Mouse (Mus musculus): ENCODE data around the gene Mgat2.

Mgat2 gene

DNA sequence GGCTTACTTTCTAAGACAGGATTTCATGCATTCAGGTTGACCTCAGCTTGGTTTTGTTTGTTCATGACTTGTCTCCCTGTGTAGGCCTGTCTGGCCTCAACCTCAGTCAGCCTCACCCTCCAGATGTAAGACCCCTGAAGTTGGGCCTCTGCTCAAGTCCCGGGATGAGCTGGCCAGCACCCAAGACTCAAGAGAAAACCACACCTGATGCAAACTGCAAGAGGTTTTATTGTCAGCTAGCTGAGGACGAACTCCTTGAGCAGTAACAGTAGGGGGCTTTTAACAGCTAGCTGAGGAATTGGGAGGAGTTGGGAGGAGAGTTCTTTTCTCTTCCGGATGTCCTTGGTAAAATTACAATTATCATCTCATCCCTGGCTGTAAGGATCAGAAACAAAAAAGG, 6.4 kb upstream of the Mgat2 start:
- DNase-seq (ENCODE audit: low read depth, low spot score) = no peak

DNA sequence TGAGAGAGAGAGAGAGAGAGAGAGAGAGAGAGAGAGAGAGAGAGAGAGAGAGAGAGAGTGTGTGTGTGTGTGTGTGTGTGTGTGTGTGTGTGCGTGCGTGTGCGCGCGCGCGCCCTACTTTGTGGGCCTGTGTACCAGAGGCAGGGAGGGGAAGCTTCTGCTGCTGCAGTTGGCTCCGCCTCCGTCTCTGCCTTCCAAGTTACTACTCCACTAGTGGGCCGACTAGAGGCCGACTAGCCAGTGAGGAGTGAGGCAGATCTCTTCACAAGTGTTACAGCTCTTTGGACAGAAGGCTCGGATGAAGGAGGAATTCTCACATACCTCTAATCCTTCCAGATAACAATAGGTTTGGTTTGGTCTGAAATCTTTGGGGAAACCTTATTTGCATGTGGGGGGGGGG, 4.6 kb upstream of the Mgat2 start:
- DNase-seq (ENCODE audit: low read depth, low spot score) = no peak

DNA sequence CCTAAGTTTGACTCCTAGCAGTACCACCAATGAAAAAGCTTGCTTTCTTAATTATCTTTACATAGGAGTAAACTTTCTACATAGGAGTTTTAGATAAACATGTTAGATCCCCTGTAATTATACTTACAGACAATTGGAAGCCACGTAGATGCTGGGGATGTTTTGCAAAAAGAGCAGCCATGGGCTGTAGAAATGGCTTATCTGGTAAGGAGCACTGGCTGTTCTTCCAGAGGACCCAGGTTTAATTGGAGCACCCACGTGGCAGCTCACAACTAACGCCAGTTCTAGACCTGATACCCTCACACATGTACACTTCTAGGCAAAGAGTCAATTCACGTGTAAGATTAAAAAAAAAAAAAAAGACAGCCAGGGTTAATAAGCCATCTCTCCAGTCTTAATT, 2.2 kb upstream of the Mgat2 start:
- DNase-seq (ENCODE audit: low read depth, low spot score) = no peak

- DNase-seq (ENCODE audit: low read depth, low spot score) = peak; percentile 24
Measured at GRCm38 (mm10) chr12:69184342-69185295, 662 bp downstream of the Mgat2 start.

DNA sequence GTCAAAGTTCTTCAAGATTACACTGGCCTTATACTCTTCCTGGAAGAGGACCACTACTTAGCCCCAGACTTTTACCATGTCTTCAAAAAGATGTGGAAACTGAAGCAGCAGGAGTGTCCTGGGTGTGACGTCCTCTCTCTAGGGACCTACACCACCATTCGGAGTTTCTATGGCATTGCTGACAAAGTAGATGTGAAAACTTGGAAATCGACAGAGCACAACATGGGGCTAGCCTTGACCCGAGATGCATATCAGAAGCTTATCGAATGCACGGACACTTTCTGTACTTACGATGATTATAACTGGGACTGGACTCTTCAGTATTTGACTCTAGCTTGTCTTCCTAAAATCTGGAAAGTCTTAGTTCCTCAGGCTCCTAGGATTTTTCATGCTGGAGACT, 1.4 kb downstream of the Mgat2 start:
- DNase-seq (ENCODE audit: low read depth, low spot score) = no peak

- DNase-seq (ENCODE audit: low read depth, low spot score) = no peak
Measured at GRCm38 (mm10) chr12:69186811-69187471, 3.0 kb downstream of the Mgat2 start.

DNA sequence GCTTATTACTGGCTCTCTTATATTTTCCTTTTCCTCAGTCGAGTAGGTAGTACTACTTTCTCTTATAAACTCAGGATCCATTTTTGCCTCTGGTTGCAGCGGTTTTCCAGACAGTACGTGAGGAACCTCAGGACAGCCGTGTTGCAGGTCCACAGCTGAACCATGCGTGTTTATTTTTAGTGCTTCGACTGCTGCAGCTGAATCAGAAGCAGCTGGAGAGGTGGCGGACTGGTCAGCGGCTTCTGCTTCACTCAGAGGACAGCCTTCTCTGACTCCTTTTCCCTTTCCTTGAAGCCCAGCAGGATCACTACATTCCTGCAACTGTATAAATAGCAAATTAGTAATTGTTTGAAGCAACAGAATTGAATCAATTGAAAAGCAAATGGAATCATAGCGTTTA, 6.1 kb downstream of the Mgat2 start:
- no peak for DNase-seq (ENCODE audit: low read depth, low spot score)

GRCm38 (mm10) chr12:69190522-69190921, 6.6 kb downstream of the Mgat2 start:
- no peak for DNase-seq (ENCODE audit: low read depth, low spot score)

DNA sequence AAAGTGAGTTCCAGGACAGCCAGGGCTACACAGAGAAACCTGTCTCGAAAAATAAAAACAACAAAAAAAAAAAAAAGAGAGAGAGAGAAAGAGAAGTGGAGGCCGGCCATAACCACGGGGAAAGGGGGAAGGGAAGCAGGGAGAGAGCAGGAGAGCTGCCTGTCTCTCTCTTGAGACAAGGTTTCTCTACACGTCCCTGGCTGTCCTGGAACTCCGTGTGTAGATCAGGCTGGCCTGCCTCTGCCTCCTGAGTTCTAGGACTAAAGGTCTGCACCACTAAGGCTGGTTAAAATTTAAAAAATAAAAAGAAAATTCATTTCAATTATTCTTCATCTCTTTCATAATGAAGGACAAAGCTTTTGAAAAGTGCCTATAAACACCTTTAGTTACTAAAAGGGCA, 7.4 kb downstream of the Mgat2 start:
- DNase-seq (ENCODE audit: low read depth, low spot score) = no peak

DNA sequence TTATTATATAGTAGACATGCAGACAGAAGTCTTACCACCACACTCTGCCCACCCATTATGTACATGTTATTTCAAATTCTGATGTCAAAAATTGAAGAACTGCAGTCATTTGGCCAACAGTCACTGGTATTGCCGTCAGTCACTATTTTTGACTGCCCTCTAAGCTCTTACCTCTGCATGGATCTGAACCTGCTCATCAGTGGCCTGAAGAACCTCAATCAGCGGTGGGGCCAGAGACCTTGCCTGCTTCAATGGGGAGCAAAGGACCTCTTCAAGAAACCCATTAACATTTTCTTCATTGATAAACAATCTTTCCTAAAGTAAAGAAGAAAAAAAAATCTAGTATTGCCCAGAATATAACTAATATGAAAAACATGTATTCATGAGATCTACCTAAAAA, 8.7 kb downstream of the Mgat2 start:
- DNase-seq (ENCODE audit: low read depth, low spot score) = no peak

GRCm38 (mm10) chr12:69196444-69197377, 12.8 kb downstream of the Mgat2 start, which contains the start of gene Gm49383:
Gene Gm49383, minus strand, starts transcription at chr12:69197104.
- peak; percentile 82 for DNase-seq (ENCODE audit: low read depth, low spot score)

GRCm38 (mm10) chr12:69197378-69198163, 13.6 kb downstream of the Mgat2 start:
- peak; percentile 33 for DNase-seq (ENCODE audit: low read depth, low spot score)

GRCm38 (mm10) chr12:69198164-69198535, 14.2 kb downstream of the Mgat2 start, which contains the start of gene Dnaaf2:
Gene Dnaaf2, minus strand, starts transcription at chr12:69198429.
- DNase-seq (ENCODE audit: low read depth, low spot score) = peak; percentile 76

DNA sequence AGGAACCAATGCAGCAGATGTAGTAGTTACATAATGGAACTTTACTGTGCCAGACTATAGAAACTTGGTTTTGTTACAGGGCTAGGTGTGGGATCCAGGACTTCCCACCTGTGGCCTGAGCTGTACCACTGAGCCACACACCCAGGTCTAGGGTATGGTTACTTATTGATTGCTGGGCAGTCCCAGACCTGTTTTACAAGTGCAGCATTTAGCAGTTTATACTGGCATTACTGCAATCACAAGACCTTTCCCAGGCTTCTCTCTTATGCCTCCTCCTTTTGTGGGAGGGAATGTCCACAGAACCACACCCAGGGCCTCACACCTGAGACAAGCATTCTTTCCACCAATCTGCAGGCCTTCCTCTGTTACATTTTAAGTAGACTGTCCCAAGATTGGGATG, 15.0 kb downstream of the Mgat2 start:
- DNase-seq (ENCODE audit: low read depth, low spot score) = no peak

DNA sequence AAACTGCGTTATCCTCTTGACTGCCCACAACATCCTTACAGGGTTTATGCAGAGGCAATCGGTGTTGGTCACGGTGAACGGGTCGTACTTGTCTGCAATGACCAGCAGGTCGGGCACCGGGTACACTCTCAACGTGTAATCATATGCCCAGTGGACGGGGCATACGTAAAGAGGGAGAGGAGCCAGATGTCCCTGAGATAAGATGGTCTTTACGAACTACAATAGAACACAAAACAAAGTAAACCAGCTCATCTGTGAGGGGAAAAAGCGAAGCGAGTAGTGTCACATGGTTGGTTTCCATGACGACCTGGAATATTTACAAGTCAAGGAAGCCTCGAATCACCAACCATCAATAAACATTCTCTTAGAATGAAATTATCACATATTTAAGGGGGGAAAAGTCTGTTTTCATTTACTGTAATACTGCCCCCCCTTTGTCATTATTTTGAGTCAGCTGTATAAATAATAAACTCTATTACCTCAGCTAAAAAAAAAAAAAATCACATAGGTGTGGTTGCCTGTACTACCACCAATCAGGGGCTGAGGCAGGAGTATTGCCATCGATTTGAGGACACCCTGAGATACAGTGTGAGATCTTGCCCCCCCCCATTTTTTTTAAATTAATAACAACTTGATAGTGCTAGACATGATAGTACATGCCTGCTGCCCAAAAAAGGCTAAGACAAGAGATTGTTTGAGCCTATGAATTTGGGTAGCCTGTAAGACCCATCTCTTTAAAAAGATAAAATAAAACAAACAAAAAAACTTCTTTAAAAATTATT, 20.3 kb downstream of the Mgat2 start, which contains the start of gene Gm49384:
TSS of gene Gm49384 (minus strand) at position 216 of the 782 bp plus-strand sequence.
- peak; percentile 51 for DNase-seq (ENCODE audit: low read depth, low spot score)

DNA sequence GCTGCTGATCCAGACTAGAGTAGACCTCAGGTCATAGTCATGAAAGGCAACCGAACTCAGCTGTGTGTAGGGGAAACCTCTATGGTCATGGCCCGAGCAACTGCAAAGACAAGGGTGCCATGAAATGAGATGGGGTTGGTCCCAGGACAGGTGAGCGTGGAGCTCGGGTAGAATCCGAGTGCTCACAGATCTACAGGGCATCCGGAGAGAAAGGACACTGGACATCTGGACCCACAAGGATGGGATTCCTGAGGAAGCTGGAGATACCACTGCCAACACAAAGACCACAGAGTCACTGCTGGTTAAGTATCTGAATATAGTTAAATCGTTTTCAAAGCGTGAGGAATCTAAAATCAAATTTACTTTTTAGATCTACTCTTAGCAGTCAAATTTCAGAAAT, 23.4 kb downstream of the Mgat2 start:
- DNase-seq (ENCODE audit: low read depth, low spot score) = no peak

GRCm38 (mm10) chr12:69207926-69208325, 24.0 kb downstream of the Mgat2 start:
- no peak for DNase-seq (ENCODE audit: low read depth, low spot score)

DNA sequence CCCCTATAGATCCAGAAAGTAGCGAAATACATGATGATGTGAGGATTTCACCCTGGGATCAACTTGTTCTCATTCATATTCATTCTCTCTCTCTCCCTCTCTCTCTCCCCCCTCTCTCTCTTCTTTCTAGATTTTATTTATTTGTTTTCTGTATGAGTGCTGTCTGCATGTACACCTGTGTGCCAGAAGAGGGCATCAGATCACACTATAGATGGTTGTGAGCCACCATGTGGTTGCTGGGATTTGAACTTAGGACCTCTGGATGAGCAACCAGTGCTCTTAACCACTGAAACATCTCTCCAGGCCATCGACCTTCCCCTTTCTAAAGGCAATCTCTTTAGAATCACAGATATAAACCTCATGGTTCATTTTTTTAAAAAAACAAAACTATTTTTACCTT, 24.6 kb downstream of the Mgat2 start:
- no peak for DNase-seq (ENCODE audit: low read depth, low spot score)

DNA sequence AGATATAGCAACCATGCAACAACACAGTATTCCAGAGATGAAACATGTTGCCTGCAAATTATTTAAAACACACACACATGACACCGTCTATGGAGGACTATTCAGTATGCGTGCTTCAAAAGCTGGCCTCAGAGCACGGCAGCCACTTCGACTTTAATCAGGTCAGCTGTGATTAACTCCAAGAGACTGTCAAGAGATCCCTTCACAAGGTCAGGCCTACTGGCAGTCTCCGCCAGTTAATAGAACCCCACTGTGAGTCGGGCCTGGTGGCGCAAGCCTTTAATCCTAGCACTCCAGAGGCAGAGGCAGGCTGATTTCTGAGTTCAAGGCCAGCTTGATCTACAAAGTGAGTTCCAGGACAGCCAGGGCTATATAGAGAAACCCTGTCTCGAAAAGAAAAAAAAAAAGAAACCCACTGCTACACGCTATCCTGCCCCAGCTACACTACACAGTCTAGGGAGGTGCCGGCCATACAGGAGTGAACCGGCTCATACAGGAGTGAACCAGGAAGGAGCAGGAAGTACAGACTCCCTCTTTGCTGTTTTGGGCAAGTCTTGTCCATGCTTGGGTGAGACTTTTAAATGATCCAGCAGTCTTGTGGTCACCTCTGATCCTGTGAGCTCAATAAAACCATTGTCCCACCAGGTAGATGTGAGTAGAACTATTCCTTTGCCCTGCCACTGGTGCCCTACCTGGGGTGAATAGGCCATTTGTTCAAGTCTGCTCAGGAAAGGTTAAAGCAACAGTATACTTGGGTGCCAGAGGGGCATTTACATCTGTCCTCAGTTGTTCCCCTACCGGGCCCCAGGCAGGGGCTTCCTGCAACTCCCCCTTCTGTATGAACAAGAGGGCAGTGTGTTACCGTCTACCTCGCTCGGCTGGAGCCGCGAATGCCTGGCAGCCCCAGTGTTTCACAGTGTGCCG, 26.4 kb downstream of the Mgat2 start:
- DNase-seq (ENCODE audit: low read depth, low spot score) = no peak
